Mouse (Mus musculus) intestine, postnatal 0 days (tissue): ENCODE data around the gene Spock3. TPM values are rescaled to one million over a fixed set of nuclear protein-coding genes. Genes with fewer than 3 reads are reported as not detected.

ENCODE experiments used
- ATAC-seq: fragments of 200-750 bp; cut with Nextera tagmentation; 2 replicates; pipeline ENCODE4 v1.8.0; 2017; ENCODE audit warnings: mild to moderate bottlenecking, moderate TSS enrichment, moderate library complexity
- H3K27ac ChIP-seq: fragments of 300-500 bp; sonication (generic); 2 replicates; pipeline ENCODE4 v1.5.1; 2014; ENCODE audit warnings: mild to moderate bottlenecking, low read depth, low read length, moderate library complexity
- H3K27me3 ChIP-seq: fragments of 300-500 bp; sonication (generic); replicated peaks from 2 replicates; pipeline ENCODE4 v1.6.1; 2014; ENCODE audit warnings: low read length, mixed read lengths; ENCODE audit not compliant: control insufficient read depth, insufficient read depth
- H3K36me3 ChIP-seq: fragments of 300-500 bp; sonication (generic); 2 replicates; pipeline ENCODE4 v1.6.1; 2014; ENCODE audit warnings: mild to moderate bottlenecking, moderate library complexity; ENCODE audit not compliant: control insufficient read depth, insufficient read depth
- H3K4me1 ChIP-seq: fragments of 300-500 bp; sonication (generic); replicated peaks from 2 replicates; pipeline ENCODE4 v1.6.1; 2014; ENCODE audit warnings: antibody characterized with exemption, low read length, mixed read lengths; ENCODE audit not compliant: control insufficient read depth, insufficient read depth
- H3K4me2 ChIP-seq: fragments of 300-500 bp; sonication (generic); replicated peaks from 2 replicates; pipeline ENCODE4 v1.6.1; 2014; ENCODE audit warnings: low read depth, mild to moderate bottlenecking, moderate library complexity
- H3K4me3 ChIP-seq: fragments of 300-500 bp; sonication (generic); 2 replicates; pipeline ENCODE4 v1.5.1; 2014; ENCODE audit warnings: low read depth, low read length
- H3K9ac ChIP-seq: fragments of 300-500 bp; sonication (generic); 2 replicates; pipeline ENCODE4 v1.6.1; 2014; ENCODE audit warnings: mild to moderate bottlenecking, low read depth, low read length
- H3K9me3 ChIP-seq: fragments of 300-500 bp; sonication (generic); 2 replicates; pipeline ENCODE4 v1.6.1; 2016; ENCODE audit warnings: mixed run types; ENCODE audit not compliant: control insufficient read depth
- CTCF ChIP-seq: sonication (generic); IDR thresholded peaks from 2 replicates; pipeline ENCODE4 v1.5.1; 2016; ENCODE audit warnings: low read depth, mild to moderate bottlenecking, control low read depth, antibody characterized with exemption, moderate library complexity
- WGBS: fragments of 180-500 bp; shearing (Covaris S2); extraction: QIAGEN DNeasy Blood & Tissue Kit; methylation state at CpG from one replicate; pipeline ENCODE4 v1.1.7; 2014; 5-methylcytosine and 5-hydroxymethylcytosine counted together
- polyA plus RNA-seq: library from polyadenylated mRNA; unstranded; fragments of >200 nt; fragmentation: Nextera tagmentation; extraction: Ambion mirVana; gene quantifications from 2 replicates; pipeline ENCODE4 v1.2.1, GENCODE M21; 2015

Spock3 gene
- 8.7 and 9.3 TPM in 2 replicates for polyA plus RNA-seq

DNA sequence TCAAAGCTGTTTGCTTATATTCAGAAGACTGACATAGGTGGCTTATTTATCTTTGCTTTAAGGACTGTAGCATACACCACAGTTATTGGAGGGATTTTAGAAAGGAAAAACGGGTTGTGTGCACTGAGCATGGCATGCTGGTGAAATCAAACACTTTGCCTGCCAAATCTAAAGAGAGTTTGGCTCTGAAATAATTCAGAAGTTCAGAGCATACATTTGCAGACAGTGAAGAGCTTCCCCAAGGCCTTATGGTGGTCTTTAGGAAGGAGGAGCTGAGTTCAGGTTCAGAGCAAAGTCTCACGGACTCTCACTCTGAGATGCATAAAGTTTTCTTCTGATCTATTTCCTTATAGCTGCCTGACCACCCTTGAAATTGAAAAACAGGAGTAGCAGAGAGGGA is at the start of gene Spock3:
Gene Spock3, plus strand, starts transcription at position 301 of the 400 bp plus-strand sequence.
- Histone ChIP-seq H3K9me3 (no peaks in the 10 kb centered on the region), H3K36me3 (no peaks in the 10 kb centered on the region), H3K9ac (peak within 1 kb of the TSS; percentile 31; the same call in 1 of the 2 replicates), H3K27me3 (no peaks in the 10 kb centered on the region; the same call in 1 of the 2 replicates), H3K4me2 (peak within 1 kb of the TSS; percentile 76), H3K4me1 (no peaks in the 10 kb centered on the region), H3K4me3 (peak within 1 kb of the TSS; percentile 41), H3K27ac (no peak within 1 kb of the TSS)
- no peak for ATAC-seq
- no peak for TF ChIP-seq CTCF
- WGBS = 33% methylated on average over 2 of the region's 2 CpGs

DNA sequence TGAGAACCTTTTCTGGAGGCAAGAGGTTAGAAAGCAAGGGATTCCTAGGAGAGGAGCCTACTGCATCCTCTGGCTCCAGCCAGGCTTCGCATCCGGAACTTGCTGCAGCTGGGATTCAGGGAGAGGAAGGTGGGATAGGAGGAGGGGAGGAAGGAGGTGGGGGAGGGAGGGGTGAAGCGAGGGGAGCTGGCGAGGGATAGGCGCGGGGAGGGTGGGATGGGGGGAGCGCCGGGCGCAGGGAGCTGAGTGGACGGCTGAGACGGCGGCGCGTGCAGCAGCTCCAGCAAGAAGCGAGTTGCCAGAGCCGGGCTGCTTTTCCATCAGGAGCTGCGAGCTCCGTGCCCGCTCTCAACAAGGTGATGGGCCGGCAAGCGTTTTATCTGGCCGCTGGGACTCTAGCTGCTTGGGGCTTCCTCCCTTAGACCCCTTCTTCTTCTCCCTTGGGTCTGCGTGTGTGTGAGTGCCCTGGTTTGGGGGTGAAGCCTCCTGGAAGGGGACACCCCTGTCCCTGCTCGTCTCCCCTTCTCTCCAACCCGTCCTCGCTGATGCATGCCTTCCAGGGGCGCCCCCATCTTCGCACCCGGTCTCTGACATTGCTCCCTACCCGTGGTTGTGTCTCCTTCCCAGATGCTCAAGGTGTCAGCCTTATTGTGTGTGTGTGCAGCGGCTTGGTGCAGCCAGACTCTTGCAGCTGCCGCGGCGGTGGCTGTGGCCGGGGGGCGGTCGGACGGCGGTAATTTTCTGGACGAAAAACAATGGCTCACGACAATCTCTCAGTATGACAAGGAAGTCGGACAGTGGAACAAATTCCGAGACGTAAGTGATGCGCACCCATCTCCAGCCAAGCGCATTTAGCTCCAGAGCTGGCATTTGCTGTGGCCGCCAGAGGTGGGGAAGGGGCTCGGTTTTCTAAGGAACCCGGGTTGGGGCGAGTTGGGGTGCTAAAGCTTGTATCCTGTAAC is 645 bp downstream of the Spock3 start:
- Histone ChIP-seq H3K4me1 (no peaks in the 10 kb centered on the region), H3K4me2 (peak overlapping the region; percentile 76), H3K36me3 (no peaks in the 10 kb centered on the region), H3K27me3 (no peaks in the 10 kb centered on the region; the same call in 1 of the 2 replicates), H3K9ac (peak overlapping the region; percentile 31; the same call in 1 of the 2 replicates), H3K9me3 (no peaks in the 10 kb centered on the region), H3K4me3 (peak overlapping the region; percentile 41), H3K27ac (no peak overlapping the region)
- 1% methylated on average over 49 of the region's 50 CpGs for WGBS
- no peak for TF ChIP-seq CTCF
- ATAC-seq = no peak

DNA sequence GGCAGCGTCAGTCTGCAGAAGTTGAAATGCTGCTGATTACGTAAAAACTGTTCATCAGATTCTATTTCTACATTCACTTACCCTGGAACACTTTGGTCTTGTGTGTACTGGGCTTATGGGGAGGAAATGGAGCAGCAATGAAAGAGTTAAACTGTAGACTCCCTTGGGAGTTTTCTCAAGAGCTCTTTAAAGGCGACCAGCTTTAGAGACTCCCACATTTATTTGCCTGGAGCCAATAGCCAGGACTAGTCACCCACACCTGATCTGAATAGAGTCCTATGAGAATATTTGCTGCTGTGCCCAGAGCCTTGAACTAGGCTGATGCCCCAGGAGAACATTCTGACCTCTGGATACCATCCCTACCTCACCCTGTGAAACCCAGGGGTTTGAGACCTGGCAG is 1.7 kb downstream of the Spock3 start:
- Histone ChIP-seq H3K9me3 (no peaks in the 10 kb centered on the region), H3K27me3 (no peaks in the 10 kb centered on the region; the same call in 1 of the 2 replicates), H3K9ac (no peak overlapping the region), H3K4me3 (no peak overlapping the region), H3K27ac (no peak overlapping the region), H3K4me1 (no peaks in the 10 kb centered on the region), H3K4me2 (peak overlapping the region; percentile 76; the same call in 1 of the 2 replicates), H3K36me3 (no peaks in the 10 kb centered on the region)
- 19% methylated on average over 3 of the region's 3 CpGs for WGBS
- no peak for ATAC-seq
- no peak for TF ChIP-seq CTCF

DNA sequence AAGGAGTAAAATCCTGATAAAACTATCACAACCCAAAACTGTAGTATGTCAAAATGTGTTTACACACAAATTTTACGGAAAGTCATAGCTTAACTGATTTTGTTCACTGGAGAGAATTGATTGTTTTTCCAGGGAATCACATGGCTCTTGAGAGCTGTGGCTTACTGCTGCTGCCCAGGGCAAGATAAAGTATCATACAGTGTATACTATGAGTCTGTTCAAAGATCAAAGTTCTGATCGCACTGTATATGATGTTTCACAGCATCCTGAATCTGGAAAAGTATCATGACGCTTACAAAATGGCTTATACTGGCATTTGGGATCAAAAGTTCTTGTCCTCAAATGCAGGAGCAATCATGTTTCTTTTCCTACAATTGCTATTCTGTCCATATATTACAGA is 11.8 kb downstream of the Spock3 start:
- no peak overlapping the region for H3K9ac ChIP-seq
- no peaks in the 10 kb centered on the region for H3K27me3 ChIP-seq
- no peaks in the 10 kb centered on the region for H3K4me1 ChIP-seq
- H3K4me3 ChIP-seq = no peak overlapping the region
- no peaks in the 10 kb centered on the region for H3K36me3 ChIP-seq
- WGBS = 53% methylated on average over 3 of the region's 3 CpGs
- no peak overlapping the region for H3K27ac ChIP-seq
- peak; percentile 60; the same call in 1 of the 2 replicates for ATAC-seq
- no peak for TF ChIP-seq CTCF
- H3K4me2 ChIP-seq = no peak overlapping the region
- no peaks in the 10 kb centered on the region for H3K9me3 ChIP-seq

DNA sequence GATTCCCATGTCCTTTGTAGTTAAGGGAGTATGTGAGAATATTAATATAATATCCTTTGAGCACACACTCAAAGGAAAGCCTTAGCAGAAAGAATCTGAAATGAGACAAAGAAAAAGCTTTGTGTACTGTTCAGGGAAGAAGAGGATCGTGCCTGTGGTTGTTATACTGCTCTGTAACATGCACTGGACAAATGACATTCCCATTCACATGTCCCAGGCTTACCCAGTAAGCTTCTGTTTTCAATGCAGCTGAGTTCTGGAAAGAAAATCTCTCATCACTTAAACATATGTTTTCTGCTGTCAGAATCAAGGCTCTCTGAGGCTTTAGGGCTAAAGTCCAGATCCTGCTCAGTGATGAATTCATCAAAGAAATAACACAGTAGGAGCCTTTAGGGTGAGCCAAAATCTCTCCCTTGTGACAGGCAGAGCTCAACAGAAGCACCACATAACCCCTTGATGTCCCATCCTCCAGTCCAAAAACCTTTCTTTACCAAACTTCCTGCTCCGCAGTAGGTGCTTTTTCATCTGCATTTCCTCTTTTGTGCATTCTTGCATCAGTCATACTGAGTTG is 19.1 kb downstream of the Spock3 start:
- H3K4me3 ChIP-seq = no peak overlapping the region
- no peaks in the 10 kb centered on the region for H3K4me1 ChIP-seq
- TF ChIP-seq CTCF = no peak
- H3K9me3 ChIP-seq = no peaks in the 10 kb centered on the region
- ATAC-seq = no peak
- WGBS = 68% methylated on average over 2 of the region's 2 CpGs
- H3K4me2 ChIP-seq = no peak overlapping the region
- H3K27me3 ChIP-seq = no peaks in the 10 kb centered on the region
- no peak overlapping the region for H3K9ac ChIP-seq
- no peaks in the 10 kb centered on the region for H3K36me3 ChIP-seq
- no peak overlapping the region for H3K27ac ChIP-seq

DNA sequence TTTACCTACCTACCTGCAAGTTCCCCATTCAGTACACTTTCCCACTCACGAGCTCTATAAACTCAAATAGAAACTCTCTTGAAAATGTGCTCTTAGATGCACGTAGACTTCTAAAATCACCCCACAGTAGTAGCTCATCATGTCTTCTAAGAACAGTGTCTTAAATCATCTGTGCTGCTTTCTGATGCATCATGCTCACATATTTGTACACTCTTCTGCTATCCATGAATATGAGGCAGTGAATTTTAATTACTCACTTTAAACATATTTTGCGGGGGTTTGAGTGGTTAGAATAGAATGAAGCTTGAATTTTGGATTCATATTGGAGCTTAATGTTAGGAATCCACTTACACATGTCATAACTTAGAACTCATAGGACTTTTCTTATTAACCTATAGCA is 138.2 kb downstream of the Spock3 start:
- H3K4me1 ChIP-seq = no peaks in the 10 kb centered on the region
- WGBS = 84% methylated on average over 3 of the region's 3 CpGs
- H3K36me3 ChIP-seq = no peaks in the 10 kb centered on the region
- no peaks in the 10 kb centered on the region for H3K27me3 ChIP-seq
- no peak overlapping the region for H3K9ac ChIP-seq
- no peak for TF ChIP-seq CTCF
- no peaks in the 10 kb centered on the region for H3K9me3 ChIP-seq
- no peak overlapping the region for H3K4me3 ChIP-seq
- no peak for ATAC-seq
- no peak overlapping the region for H3K27ac ChIP-seq
- no peak overlapping the region for H3K4me2 ChIP-seq
